Mouse (Mus musculus) heart, adult 2 months (tissue): Measurements from ENCODE around the gene Zcchc17. TPM values are rescaled to one million over a fixed set of nuclear protein-coding genes. Genes with fewer than 3 reads are reported as not detected.

Experiments used
- DNase-seq, 2 experiments: peaks; one replicate each; pipeline ENCODE4 v3.0.0; 2021
- H3K27ac ChIP-seq: fragments of 200-600 bp; 2 replicates; pipeline ENCODE4 v1.8.1; 2022
- H3K27me3 ChIP-seq: fragments of 200-500 bp; 2 replicates; pipeline ENCODE4 v1.6.1; 2012; ENCODE audit warnings: mild to moderate bottlenecking, low read length, inconsistent platforms, mixed read lengths; ENCODE audit not compliant: control insufficient read depth, insufficient read depth
- H3K36me3 ChIP-seq: fragments of 200-500 bp; 2 replicates; pipeline ENCODE4 v1.6.1; 2012; ENCODE audit warnings: low read length, inconsistent platforms; ENCODE audit not compliant: control insufficient read depth, insufficient read depth
- H3K4me1 ChIP-seq: fragments of 200-500 bp; 2 replicates; pipeline ENCODE4 v1.6.1; 2011; ENCODE audit warnings: low read length; ENCODE audit not compliant: control insufficient read depth, insufficient read depth
- H3K4me3 ChIP-seq: fragments of 200-600 bp; 2 replicates; pipeline ENCODE4 v1.8.1; 2022
- H3K79me2 ChIP-seq: fragments of 200-500 bp; replicated peaks from 2 replicates; pipeline ENCODE4 v1.6.1; 2012; ENCODE audit warnings: mild to moderate bottlenecking, inconsistent platforms, low read length, moderate library complexity, mixed read lengths; ENCODE audit not compliant: control insufficient read depth, insufficient read depth
- H3K9ac ChIP-seq: fragments of 200-500 bp; 2 replicates; pipeline ENCODE4 v1.6.1; 2012; ENCODE audit warnings: low read depth, mild to moderate bottlenecking, control low read depth, inconsistent platforms, low read length, mixed read lengths
- CTCF ChIP-seq: fragments of 200-600 bp; IDR thresholded peaks from 2 replicates; pipeline ENCODE4 v1.8.1; 2022; ENCODE audit warnings: antibody characterized with exemption, mild to moderate bottlenecking, moderate library complexity
- EP300 ChIP-seq: fragments of 200-500 bp; IDR thresholded peaks from 2 replicates; pipeline ENCODE4 v1.6.1; 2011; ENCODE audit warnings: low read depth, low read length, control low read depth; ENCODE audit not compliant: insufficient read depth
- POLR2A ChIP-seq: fragments of 200-500 bp; IDR thresholded peaks from 2 replicates; pipeline ENCODE4 v1.6.1; 2011; ENCODE audit warnings: mild to moderate bottlenecking, low read depth, low read length, control low read depth; ENCODE audit not compliant: insufficient read depth
- WGBS: fragments of 180-500 bp; shearing (Covaris S2); methylation state at CpG from one replicate; pipeline ENCODE4 v1.1.7; 2018; 5-methylcytosine and 5-hydroxymethylcytosine counted together
- intact Hi-C: fragments of 180-260 bp; cut with DNase I; formaldehyde crosslinking; loops from one replicate; pipeline ENCODE4 v1.15.1; 2025
- polyA plus RNA-seq: library from polyadenylated mRNA; depleted of rRNA; stranded (reverse); fragments of >200 nt; gene quantifications from 2 replicates; pipeline ENCODE4 v1.2.3, GENCODE M21; 2012
- total RNA-seq, 2 experiments: library from RNA; stranded (reverse); gene quantifications; 2 replicates each; pipeline ENCODE4 v1.2.3; 2021

The Zcchc17 gene
- total and polyA plus RNA-seq, 3 experiments = 15.0 to 30.7 (median 25.8) TPM

DNA sequence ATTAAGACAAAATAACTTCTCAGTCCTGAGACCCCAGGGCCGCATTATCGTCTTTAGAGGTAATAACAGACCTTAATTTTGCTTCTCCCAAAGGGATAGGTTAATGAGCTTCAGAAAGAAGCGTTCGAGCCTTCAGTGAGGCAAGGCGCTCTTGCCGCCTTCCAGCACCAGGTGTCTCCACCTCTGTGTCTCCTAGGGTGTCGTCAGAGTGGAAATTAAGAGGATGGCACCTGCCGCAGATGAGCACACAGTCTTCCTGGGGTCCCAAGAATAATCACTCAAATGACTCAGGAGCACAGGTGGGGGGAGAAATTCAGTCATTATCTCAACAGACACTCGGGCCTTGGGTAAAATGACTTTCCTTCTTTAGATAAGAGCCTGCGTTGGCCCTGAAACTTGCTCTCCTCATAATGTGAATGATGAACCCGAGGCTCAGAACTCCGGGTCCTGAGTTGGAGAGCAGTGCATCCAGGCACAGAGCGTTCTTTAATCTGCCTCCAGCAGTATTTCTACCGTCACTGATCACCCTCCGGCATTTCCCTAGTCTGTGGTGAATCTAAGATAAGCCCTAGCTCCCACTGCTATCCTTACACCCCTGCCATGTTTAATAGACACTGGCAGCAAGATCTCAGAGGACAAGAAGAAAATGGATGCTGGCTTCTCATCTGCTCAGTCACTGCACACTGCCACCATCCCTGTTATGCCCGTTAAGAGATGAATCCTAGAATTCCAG, 8.9 kb downstream of the Zcchc17 start:
- Histone ChIP-seq H3K4me1 (no peaks in the 10 kb centered on the region), H3K9ac (no peak overlapping the region), H3K36me3 (no peaks in the 10 kb centered on the region), H3K27me3 (no peaks in the 10 kb centered on the region), H3K4me3 (no peak overlapping the region), H3K27ac (no peak overlapping the region), H3K79me2 (no peaks in the 10 kb centered on the region)
- intact Hi-C loops = no loop called here
- WGBS = 83% methylated on average over 16 of the region's 16 CpGs
- DNase-seq = no peak
- TF ChIP-seq POLR2A (no peak), CTCF (peak; percentile 19; the same call in 1 of the 2 replicates)

GRCm38 (mm10) chr4:130349666-130350065, 10.1 kb downstream of the Zcchc17 start:
- Histone ChIP-seq H3K36me3 (no peaks in the 10 kb centered on the region), H3K4me1 (no peaks in the 10 kb centered on the region), H3K9ac (no peak overlapping the region), H3K27me3 (no peaks in the 10 kb centered on the region), H3K4me3 (no peak overlapping the region), H3K27ac (no peak overlapping the region), H3K79me2 (no peaks in the 10 kb centered on the region)
- TF ChIP-seq POLR2A (no peak), CTCF (peak; percentile 47), EP300 (no peak)
- intact Hi-C loops = no loop called here
- WGBS = 94% methylated on average over 6 of the region's 6 CpGs
- DNase-seq = no peak

GRCm38 (mm10) chr4:130341691-130342090, 18.1 kb downstream of the Zcchc17 start:
- DNase-seq = peak; percentile 29 to 54
- WGBS = 16% methylated on average over 4 of the region's 4 CpGs
- intact Hi-C loops = loop anchor here (1.0 kb wide), 1 partner anchor 193 kb away; no protein-coding TSS in a partner anchor
- no peak overlapping the region for H3K9ac ChIP-seq
- no peaks in the 10 kb centered on the region for H3K79me2 ChIP-seq
- no peak overlapping the region for H3K27ac ChIP-seq
- no peak overlapping the region for H3K4me3 ChIP-seq
- H3K4me1 ChIP-seq = no peaks in the 10 kb centered on the region
- no peak for TF ChIP-seq POLR2A
- no peak for TF ChIP-seq EP300
- TF ChIP-seq CTCF = peak; percentile 94
- no peaks in the 10 kb centered on the region for H3K27me3 ChIP-seq
- no peaks in the 10 kb centered on the region for H3K36me3 ChIP-seq

DNA sequence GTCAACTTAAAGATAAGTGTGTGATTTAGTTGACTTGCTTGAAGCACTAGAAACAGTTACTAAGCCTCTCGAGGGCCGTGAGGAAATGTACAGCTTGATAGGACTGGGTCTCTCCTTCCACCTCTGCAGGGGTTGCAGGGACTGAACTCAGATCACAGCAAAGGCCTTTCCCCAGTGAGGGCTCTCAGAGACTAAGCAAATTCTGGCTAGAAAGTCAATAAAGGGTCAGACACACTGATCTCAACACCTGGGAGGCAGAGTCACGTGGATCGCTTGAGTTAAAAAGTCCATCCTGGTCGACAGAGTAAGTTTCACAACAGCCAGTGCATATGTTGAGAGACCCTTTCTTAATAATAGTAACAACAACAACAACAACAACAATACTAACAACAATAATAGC, 23.9 kb downstream of the Zcchc17 start:
- intact Hi-C loops = loop anchor here (5.0 kb wide), 1 partner anchor 139 kb away; no protein-coding TSS in a partner anchor

GRCm38 (mm10) chr4:130327366-130327765, 32.4 kb downstream of the Zcchc17 start:
- WGBS = 76% methylated on average over 9 of the region's 9 CpGs
- DNase-seq = no peak
- Histone ChIP-seq H3K27ac (no peak overlapping the region; the same call in 1 of the 2 replicates), H3K4me1 (peaks cover 1% of the 10 kb centered on the region; the same call in 1 of the 2 replicates), H3K9ac (no peak overlapping the region), H3K4me3 (no peak overlapping the region), H3K36me3 (no peaks in the 10 kb centered on the region), H3K27me3 (no peaks in the 10 kb centered on the region), H3K79me2 (no peaks in the 10 kb centered on the region)
- intact Hi-C loops = no loop called here
- TF ChIP-seq POLR2A (no peak), CTCF (peak; percentile 25; the same call in 1 of the 2 replicates)

More for the DNA sequence above, 23.9 kb downstream of the Zcchc17 start:
- H3K36me3 ChIP-seq = no peaks in the 10 kb centered on the region
- no peak for DNase-seq
- H3K9ac ChIP-seq = no peak overlapping the region
- no peaks in the 10 kb centered on the region for H3K4me1 ChIP-seq
- no peaks in the 10 kb centered on the region for H3K27me3 ChIP-seq
- no peak overlapping the region for H3K4me3 ChIP-seq
- 94% methylated on average over 5 of the region's 5 CpGs for WGBS
- TF ChIP-seq POLR2A (no peak), CTCF (no peak), EP300 (no peak)
- no peaks in the 10 kb centered on the region for H3K79me2 ChIP-seq
- H3K27ac ChIP-seq = no peak overlapping the region

GRCm38 (mm10) chr4:130325446-130325845, 34.3 kb downstream of the Zcchc17 start:
- Histone ChIP-seq H3K4me1 (peaks cover 1% of the 10 kb centered on the region; the same call in 1 of the 2 replicates), H3K27me3 (no peaks in the 10 kb centered on the region), H3K79me2 (no peaks in the 10 kb centered on the region), H3K4me3 (no peak overlapping the region), H3K27ac (no peak overlapping the region), H3K9ac (no peak overlapping the region), H3K36me3 (no peaks in the 10 kb centered on the region)
- 100% methylated on average over 2 of the region's 2 CpGs for WGBS
- intact Hi-C loops = no loop called here
- TF ChIP-seq POLR2A (no peak), EP300 (no peak), CTCF (no peak)
- DNase-seq = no peak
